Mouse (Mus musculus): ENCODE data around the gene Gskip. TPM values are rescaled to one million over a fixed set of nuclear protein-coding genes. Genes with fewer than 3 reads are reported as not detected.

The Gskip gene
- polyA plus RNA-seq, 1 experiment from 2014 or later, result 27.7 TPM

Other genes starting within 250 kb of the Gskip start
- gene D430019H16Rik, start 231.0 kb upstream of the Gskip start, polyA plus RNA-seq (2014; fragmentation: Nextera tagmentation; extraction: Ambion mirVana), result 0.86 and 1.4 TPM in 2 replicates
- gene Bdkrb2, start 121.6 kb upstream of the Gskip start, polyA plus RNA-seq (2014; fragmentation: Nextera tagmentation; extraction: Ambion mirVana), result 0.42 and 0.69 TPM in 2 replicates
- gene Bdkrb1, start 81.7 kb upstream of the Gskip start, polyA plus RNA-seq (2014; fragmentation: Nextera tagmentation; extraction: Ambion mirVana), result not detected in 2 replicates
- 12.2 and 14.0 TPM in 2 replicates for gene Atg2b, start 382 bp downstream of the Gskip start, polyA plus RNA-seq (2014; fragmentation: Nextera tagmentation; extraction: Ambion mirVana)
- 0.13 and 0.19 TPM in 2 replicates for gene Ak7, start 21.1 kb downstream of the Gskip start, polyA plus RNA-seq (2014; fragmentation: Nextera tagmentation; extraction: Ambion mirVana)
- gene Papola, start 99.9 kb downstream of the Gskip start, polyA plus RNA-seq (2014; fragmentation: Nextera tagmentation; extraction: Ambion mirVana), result 136 and 148 TPM in 2 replicates